Mouse (Mus musculus): Measurements from ENCODE around the gene Amigo1. TPM values are rescaled to one million over a fixed set of nuclear protein-coding genes. Genes with fewer than 3 reads are reported as not detected.
A peak's percentile ranks its signal among the peaks of the same experiment; 100 is the strongest.
"Not testable (repeated sequence)": the region's sequence is repeated elsewhere in the genome, so short reads cannot be mapped to it uniquely, and the experiment has no call there.

Amigo1 gene
- polyA plus RNA-seq, 1 experiment from 2014 or later: 6.3 TPM

- ATAC-seq (ENCODE audit: insufficient number of reproducible peaks, low FRiP score, low TSS enrichment, low read depth): no peak
- Histone ChIP-seq H3K9ac (no peak overlapping the region), H3K4me3 (replicated peaks) (no peak overlapping the region), H3K9me3 (replicated peaks) (no peaks in the 10 kb centered on the region), H3K4me1 (peaks cover 25% of the 10 kb centered on the region), H3K36me3 (peaks cover 4% of the 10 kb centered on the region; the same call in 1 of the 2 replicates), H3K27me3 (no peaks in the 10 kb centered on the region), H3K4me2 (replicated peaks) (no peak overlapping the region), H3K27ac (replicated peaks) (no peak overlapping the region)
- WGBS: 73% methylated on average over 8 of the region's 8 CpGs
Measured at GRCm38 (mm10) chr3:108212406-108212805, 26.3 kb downstream of the Amigo1 start.

- Histone ChIP-seq H3K27me3 (no peaks in the 10 kb centered on the region), H3K4me2 (replicated peaks) (no peak overlapping the region), H3K36me3 (no peaks in the 10 kb centered on the region), H3K27ac (replicated peaks) (no peak overlapping the region), H3K9me3 (replicated peaks) (no peaks in the 10 kb centered on the region), H3K9ac (no peak overlapping the region), H3K4me1 (peaks cover 3% of the 10 kb centered on the region; the same call in 1 of the 2 replicates), H3K4me3 (replicated peaks) (no peak overlapping the region)
- 13% methylated on average over 5 of the region's 5 CpGs for WGBS
- ATAC-seq (ENCODE audit: insufficient number of reproducible peaks, low FRiP score, low TSS enrichment, low read depth): no peak
Measured at GRCm38 (mm10) chr3:108214734-108215133, 28.6 kb downstream of the Amigo1 start.

DNA sequence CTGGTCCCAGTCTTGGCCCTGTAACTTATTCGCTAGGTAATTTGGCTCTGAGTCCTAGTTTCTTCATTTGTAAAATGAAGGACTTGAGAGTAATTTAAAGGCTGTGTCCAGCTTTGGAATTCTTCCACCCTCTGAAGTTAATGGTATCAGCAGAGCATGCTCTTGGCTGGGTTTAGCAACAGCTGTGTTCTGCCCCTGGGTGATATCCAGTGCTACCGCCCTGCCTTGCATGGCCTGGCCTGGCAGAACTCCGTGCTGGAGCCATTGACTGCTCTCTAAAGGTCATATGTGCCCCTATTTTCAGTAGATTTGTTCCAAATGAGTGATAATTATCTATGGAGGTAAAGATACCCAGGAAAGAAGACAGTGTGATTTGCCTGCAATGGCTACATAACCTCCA lies 34.5 kb downstream of the Amigo1 start:
- no peak overlapping the region for H3K4me3 ChIP-seq (replicated peaks)
- no peaks in the 10 kb centered on the region for H3K9me3 ChIP-seq (replicated peaks)
- no peaks in the 10 kb centered on the region for H3K36me3 ChIP-seq
- 79% methylated on average over 3 of the region's 3 CpGs for WGBS
- no peak overlapping the region for H3K9ac ChIP-seq
- peaks cover under 1% of the 10 kb centered on the region; the same call in 1 of the 2 replicates for H3K4me1 ChIP-seq
- no peak for ATAC-seq (ENCODE audit: insufficient number of reproducible peaks, low FRiP score, low TSS enrichment, low read depth)
- no peak overlapping the region for H3K4me2 ChIP-seq (replicated peaks)
- H3K27me3 ChIP-seq: peaks cover 30% of the 10 kb centered on the region
- H3K27ac ChIP-seq (replicated peaks): no peak overlapping the region

DNA sequence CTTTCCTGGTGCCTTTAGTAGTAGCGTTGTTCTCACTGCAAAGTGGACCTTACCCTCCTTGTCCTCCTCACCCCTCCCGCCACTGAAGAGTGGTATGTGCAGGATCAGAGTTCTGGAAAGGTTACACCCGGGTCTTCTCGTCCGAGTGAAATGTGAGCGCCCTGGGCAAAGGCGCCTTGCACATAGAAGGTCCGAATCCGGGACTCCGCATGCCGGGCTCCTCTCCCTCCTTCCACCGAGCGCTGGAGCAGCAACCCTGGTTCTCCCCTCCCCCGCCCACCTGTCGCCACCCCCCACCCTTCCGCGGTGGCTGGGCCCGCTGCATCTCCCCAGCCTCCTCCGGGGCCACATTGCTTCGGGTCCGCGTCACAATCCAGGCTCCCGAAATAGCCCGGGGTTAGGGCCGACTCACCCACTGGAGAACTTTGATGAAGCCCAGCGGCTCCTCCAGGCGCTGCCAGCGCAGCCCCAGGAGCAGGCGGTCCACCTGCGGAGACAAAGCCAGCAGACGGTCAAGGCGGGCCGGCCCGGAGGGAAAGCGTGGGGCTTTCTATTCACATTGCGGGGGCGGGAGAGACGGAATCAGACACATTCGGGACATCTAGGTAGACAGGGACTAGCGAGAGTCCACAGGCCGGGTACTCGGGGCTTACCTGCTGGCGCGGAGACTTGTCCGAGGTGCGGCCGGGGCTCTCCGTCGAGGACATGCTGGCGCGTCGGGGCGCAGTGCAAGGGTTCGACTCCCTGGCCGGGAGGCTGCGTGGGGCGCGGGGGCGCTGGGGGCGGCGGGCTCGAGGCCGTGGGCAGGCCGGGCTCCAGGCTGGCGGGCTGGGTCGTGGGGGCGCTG lies 39.8 kb downstream of the Amigo1 start:
- peak; percentile 60; the same call in 1 of the 2 replicates for ATAC-seq (ENCODE audit: insufficient number of reproducible peaks, low FRiP score, low TSS enrichment, low read depth)
- Histone ChIP-seq H3K4me1 (peaks cover 18% of the 10 kb centered on the region), H3K36me3 (no peaks in the 10 kb centered on the region), H3K4me2 (replicated peaks) (peak overlapping the region; percentile 78), H3K9ac (peak overlapping the region; percentile 31; the same call in 1 of the 2 replicates), H3K4me3 (replicated peaks) (peak overlapping the region; percentile 52), H3K9me3 (replicated peaks) (no peaks in the 10 kb centered on the region), H3K27ac (replicated peaks) (no peak overlapping the region), H3K27me3 (peaks cover 45% of the 10 kb centered on the region)
- WGBS: 2% methylated on average over 63 of the region's 67 CpGs

- 4% methylated on average over 44 of the region's 44 CpGs for WGBS
- no peaks in the 10 kb centered on the region for H3K36me3 ChIP-seq
- peak within 1 kb of the TSS; percentile 52 for H3K4me3 ChIP-seq (replicated peaks)
- H3K27me3 ChIP-seq: peaks cover 45% of the 10 kb centered on the region
- H3K9me3 ChIP-seq (replicated peaks): no peaks in the 10 kb centered on the region
- peak within 1 kb of the TSS; percentile 31; the same call in 1 of the 2 replicates for H3K9ac ChIP-seq
- ATAC-seq (ENCODE audit: insufficient number of reproducible peaks, low FRiP score, low TSS enrichment, low read depth): peak; percentile 54; the same call in 1 of the 2 replicates
- H3K4me1 ChIP-seq: peaks cover 18% of the 10 kb centered on the region
- peak within 1 kb of the TSS; percentile 78 for H3K4me2 ChIP-seq (replicated peaks)
- H3K27ac ChIP-seq (replicated peaks): no peak within 1 kb of the TSS; the same call in 1 of the 2 replicates
Measured at GRCm38 (mm10) chr3:108226558-108227350, 40.6 kb downstream of the Amigo1 start, which contains the start of gene Sypl2. Gene Sypl2 (minus strand): TSS chr3:108226648.

DNA sequence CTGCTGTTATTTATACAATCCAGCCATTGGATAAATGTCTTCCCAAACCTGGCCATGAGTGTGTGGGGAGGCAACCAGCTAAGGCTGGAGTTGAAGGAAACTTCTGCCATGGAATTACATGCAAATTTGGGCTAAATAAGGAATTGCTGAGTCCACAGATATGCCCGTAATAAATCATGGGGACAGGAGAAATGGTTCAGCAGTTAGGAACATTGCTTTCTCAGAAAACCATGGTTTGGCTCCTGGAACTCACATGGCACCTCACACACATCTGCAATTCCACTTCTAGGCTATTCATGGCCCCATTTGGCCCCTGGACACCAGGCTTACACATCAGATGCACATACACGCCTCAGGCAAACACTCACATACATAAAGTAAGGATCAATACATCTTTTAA lies 41.4 kb downstream of the Amigo1 start:
- H3K27ac ChIP-seq (replicated peaks): no peak overlapping the region
- no peak overlapping the region for H3K4me3 ChIP-seq (replicated peaks)
- no peaks in the 10 kb centered on the region for H3K36me3 ChIP-seq
- H3K27me3 ChIP-seq: peaks cover 45% of the 10 kb centered on the region
- no peaks in the 10 kb centered on the region for H3K9me3 ChIP-seq (replicated peaks)
- peaks cover 18% of the 10 kb centered on the region for H3K4me1 ChIP-seq
- no peak overlapping the region for H3K9ac ChIP-seq
- ATAC-seq (ENCODE audit: insufficient number of reproducible peaks, low FRiP score, low TSS enrichment, low read depth): no peak
- peak overlapping the region; percentile 78; the same call in 1 of the 2 replicates for H3K4me2 ChIP-seq (replicated peaks)
- 71% methylated on average over 2 of the region's 2 CpGs for WGBS

DNA sequence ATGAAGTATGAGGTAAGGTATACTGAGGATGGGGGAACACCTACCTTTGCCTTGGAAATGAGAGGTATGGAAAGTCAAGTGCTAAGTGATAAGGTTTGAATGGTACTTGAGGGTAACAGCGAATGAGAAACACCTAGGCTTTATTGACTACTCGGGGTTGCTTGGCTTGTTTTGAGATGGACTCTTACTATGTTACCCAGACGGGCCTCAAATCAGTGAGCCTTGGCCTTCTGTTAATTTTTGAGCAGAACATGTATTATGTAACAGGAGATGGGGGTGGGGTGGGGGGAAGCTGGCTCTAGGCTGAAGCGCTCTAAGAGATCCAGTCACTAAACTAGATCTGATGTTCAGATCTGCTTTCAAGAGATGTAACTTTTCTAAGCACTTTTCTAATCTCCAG lies 45.5 kb downstream of the Amigo1 start:
- no peak for ATAC-seq (ENCODE audit: insufficient number of reproducible peaks, low FRiP score, low TSS enrichment, low read depth)
- 82% methylated on average over 4 of the region's 4 CpGs for WGBS

GRCm38 (mm10) chr3:108237474-108238102 lies 51.5 kb downstream of the Amigo1 start:
- 86% methylated on average over 4 of the region's 4 CpGs for WGBS
- H3K9me3 ChIP-seq (replicated peaks); H3K4me1 ChIP-seq; H3K36me3 ChIP-seq; H3K27me3 ChIP-seq; H3K4me3 ChIP-seq (replicated peaks); H3K4me2 ChIP-seq (replicated peaks); H3K9ac ChIP-seq; ATAC-seq (ENCODE audit: insufficient number of reproducible peaks, low FRiP score, low TSS enrichment, low read depth); H3K27ac ChIP-seq (replicated peaks): not testable (repeated sequence)

More for the DNA sequence above, 45.5 kb downstream of the Amigo1 start:
- Histone ChIP-seq H3K4me3 (replicated peaks) (no peak overlapping the region), H3K36me3 (no peaks in the 10 kb centered on the region), H3K27me3 (peaks cover 7% of the 10 kb centered on the region), H3K4me1 (peaks cover 8% of the 10 kb centered on the region; the same call in 1 of the 2 replicates), H3K4me2 (replicated peaks) (no peak overlapping the region), H3K9ac (no peak overlapping the region), H3K27ac (replicated peaks) (no peak overlapping the region), H3K9me3 (replicated peaks) (no peaks in the 10 kb centered on the region)

DNA sequence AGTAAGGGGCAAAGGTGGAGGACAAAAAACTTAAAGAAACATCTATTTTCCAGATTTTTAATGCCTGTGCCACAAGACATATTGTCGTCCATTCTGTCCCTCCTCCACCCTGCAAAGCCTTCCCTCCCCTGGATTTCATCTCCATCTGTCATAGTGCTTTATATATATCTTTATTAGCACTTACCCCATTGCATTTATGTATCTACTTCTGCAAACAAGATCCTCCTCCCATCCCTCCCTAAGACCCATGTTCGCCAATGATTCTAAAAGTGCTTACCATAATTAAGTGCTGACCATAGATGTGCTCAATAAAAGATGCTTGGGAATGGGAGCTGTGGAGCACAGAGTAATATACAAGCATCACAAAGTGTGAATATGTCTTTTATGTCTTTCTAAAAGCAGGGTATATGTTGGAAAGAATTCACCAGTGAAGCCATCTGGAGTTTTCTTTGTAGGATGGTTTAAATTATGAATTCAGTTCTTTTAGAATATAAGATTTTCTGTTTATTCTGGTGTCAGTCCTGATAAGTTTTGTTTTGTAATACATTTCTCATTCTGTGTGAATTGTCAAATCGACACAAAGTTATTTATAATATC lies 55.2 kb downstream of the Amigo1 start:
- H3K36me3 ChIP-seq: no peaks in the 10 kb centered on the region
- H3K27ac ChIP-seq (replicated peaks): no peak overlapping the region
- ATAC-seq (ENCODE audit: insufficient number of reproducible peaks, low FRiP score, low TSS enrichment, low read depth): no peak
- WGBS: 91% methylated on average over 3 of the region's 3 CpGs
- no peaks in the 10 kb centered on the region for H3K27me3 ChIP-seq
- H3K4me2 ChIP-seq (replicated peaks): no peak overlapping the region
- no peak overlapping the region for H3K4me3 ChIP-seq (replicated peaks)
- no peak overlapping the region for H3K9ac ChIP-seq
- no peaks in the 10 kb centered on the region for H3K9me3 ChIP-seq (replicated peaks)
- H3K4me1 ChIP-seq: no peaks in the 10 kb centered on the region

Data from embryonic facial prominence, embryonic 15.5 days (tissue).